Mouse (Mus musculus): Measurements from ENCODE around the gene Mall.

- TF ChIP-seq NELFE (IDR thresholded peaks at IDR 0.05; ENCODE audit: low read depth, low read length) (no peak), POLR2A (IDR thresholded peaks at IDR 0.05; ENCODE audit: low read depth, low read length) (no peak), CTCF (conservative IDR thresholded peaks at IDR 0.05 in 1 of 2, IDR thresholded peaks at IDR 0.05 in 1 of 2; ENCODE audit: low read depth in 2 of 2, low read length in 2 of 2) (no peak), MAZ (IDR thresholded peaks at IDR 0.05; ENCODE audit: low read depth, low read length) (no peak), EP300 (IDR thresholded peaks at IDR 0.05; ENCODE audit: low read length) (no peak), CHD2 (IDR thresholded peaks at IDR 0.05; ENCODE audit: low read length) (no peak), USF1 (IDR thresholded peaks at IDR 0.05; ENCODE audit: low read depth, low read length) (no peak), ZKSCAN1 (IDR thresholded peaks at IDR 0.05; ENCODE audit: borderline replicate concordance, low read depth, low read length) (no peak), ELF1 (IDR thresholded peaks at IDR 0.05; ENCODE audit: low read depth, low read length) (no peak), GABPA (IDR thresholded peaks at IDR 0.05; ENCODE audit: insufficient replicate concordance, low read depth, low read length) (no peak), RAD21 (IDR thresholded peaks at IDR 0.05; ENCODE audit: low read depth, low read length) (no peak), IRF4 (IDR thresholded peaks at IDR 0.05; ENCODE audit: low read depth, low read length) (no peak), BHLHE40 (IDR thresholded peaks at IDR 0.05; ENCODE audit: low read depth, low read length) (no peak), MYC (IDR thresholded peaks at IDR 0.05; ENCODE audit: low read depth, low read length) (no peak)
Measured at GRCm38 (mm10) chr2:127774578-127774941, 44.8 kb upstream of the Mall start.
